Mouse (Mus musculus) lung, postnatal 0 days (tissue): Measurements from ENCODE around the gene Lin28a.

Experiments
- CTCF ChIP-seq: IDR thresholded peaks from 2 replicates; pipeline ENCODE4 v1.5.1; 2016; ENCODE audit warnings: antibody characterized with exemption, mild to moderate bottlenecking
- EP300 ChIP-seq: IDR thresholded peaks from 2 replicates; pipeline ENCODE4 v1.6.1; 2016; ENCODE audit warnings: antibody characterized with exemption, mild to moderate bottlenecking, control low read depth

DNA sequence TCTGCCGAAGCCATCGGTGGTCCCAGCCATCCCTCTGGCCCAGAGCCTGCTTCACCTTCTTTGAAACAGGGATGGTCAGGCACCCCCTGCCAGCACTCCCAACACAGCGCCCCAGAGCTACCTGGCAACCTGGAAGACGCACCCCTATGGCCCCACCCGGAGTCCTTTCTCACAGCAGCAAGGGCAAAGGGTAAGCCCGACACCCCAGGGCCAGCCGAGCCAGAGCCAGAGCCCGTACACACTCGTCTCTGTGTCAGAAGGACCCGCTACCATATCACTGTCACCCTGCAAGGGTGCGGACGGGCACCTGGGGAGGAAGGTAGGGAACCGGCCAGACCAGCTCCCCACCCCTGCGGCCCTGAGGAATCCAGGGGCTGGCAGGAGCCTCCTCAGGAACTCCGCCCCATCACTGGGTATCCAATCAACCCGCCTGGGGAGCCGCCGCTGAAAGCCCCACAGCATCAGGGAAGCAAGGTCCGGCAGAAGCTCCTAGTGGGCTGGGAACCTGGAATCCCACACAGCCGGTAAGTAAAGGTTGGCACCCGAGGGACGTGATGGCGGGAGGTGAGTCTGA, 46.9 kb upstream of the Lin28a start:
- TF ChIP-seq CTCF (no peak), EP300 (no peak)
